Mouse (Mus musculus) leukemia stem cell, adult 10-12 weeks (primary cell): Measurements from ENCODE around the gene Rasal2. TPM values are rescaled to one million over a fixed set of nuclear protein-coding genes. Genes with fewer than 3 reads are reported as not detected.

ENCODE experiments used
- polyA plus RNA-seq: library from polyadenylated mRNA; stranded (reverse); fragments of >175 nt; gene quantifications from 2 replicates; pipeline ENCODE4 v1.2.3, GENCODE M21; 2012; ENCODE audit warnings: low replicate concordance

Gene Rasal2
- 0.48 and 0.63 TPM in 2 replicates for polyA plus RNA-seq

DNA sequence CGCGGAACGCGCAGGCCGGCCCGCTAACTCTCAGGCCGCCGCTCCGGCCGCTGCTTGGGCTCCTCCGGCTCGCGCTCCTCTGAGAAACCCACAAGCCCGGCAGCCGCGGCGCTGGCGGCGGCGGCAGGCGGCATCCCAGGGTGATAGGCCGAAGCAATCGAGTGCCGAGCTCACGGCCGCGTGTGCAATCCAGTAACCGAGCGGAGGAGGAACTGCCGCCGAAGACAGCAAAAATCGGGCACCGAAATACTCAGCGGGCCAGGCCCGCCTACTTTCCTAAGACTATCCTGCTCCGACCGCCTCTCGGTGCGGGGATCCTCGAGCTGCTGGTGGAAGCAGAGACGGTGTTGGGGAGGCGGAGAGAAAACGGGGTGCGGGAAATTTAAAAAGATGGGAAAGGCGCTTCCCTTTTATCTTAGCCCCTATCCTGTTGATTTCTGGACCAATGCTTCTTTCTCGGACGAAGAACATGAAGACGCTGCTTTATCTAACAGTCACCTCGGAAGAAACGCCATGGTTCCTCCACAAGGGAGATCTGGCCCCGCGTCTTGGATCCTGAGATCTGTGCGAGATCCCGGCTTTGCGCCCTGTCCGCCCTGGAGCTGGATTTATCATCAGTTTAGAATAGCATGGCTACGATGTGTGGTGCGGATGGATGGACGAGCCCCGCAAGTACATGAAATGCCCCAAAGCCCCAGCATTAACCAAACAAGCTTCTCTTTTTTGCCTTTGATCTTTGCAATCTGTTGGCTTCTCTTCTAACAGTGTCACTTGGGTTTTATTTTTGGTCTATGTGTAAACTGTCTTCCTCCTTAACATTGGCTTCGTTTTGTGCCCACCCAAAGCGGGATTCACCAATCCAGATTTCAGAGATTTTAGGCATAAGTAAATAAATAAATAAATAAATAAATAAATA lies at the start of gene Rasal2:
Gene Rasal2, minus strand, starts transcription at position 142 of the 916 bp plus-strand sequence.

DNA sequence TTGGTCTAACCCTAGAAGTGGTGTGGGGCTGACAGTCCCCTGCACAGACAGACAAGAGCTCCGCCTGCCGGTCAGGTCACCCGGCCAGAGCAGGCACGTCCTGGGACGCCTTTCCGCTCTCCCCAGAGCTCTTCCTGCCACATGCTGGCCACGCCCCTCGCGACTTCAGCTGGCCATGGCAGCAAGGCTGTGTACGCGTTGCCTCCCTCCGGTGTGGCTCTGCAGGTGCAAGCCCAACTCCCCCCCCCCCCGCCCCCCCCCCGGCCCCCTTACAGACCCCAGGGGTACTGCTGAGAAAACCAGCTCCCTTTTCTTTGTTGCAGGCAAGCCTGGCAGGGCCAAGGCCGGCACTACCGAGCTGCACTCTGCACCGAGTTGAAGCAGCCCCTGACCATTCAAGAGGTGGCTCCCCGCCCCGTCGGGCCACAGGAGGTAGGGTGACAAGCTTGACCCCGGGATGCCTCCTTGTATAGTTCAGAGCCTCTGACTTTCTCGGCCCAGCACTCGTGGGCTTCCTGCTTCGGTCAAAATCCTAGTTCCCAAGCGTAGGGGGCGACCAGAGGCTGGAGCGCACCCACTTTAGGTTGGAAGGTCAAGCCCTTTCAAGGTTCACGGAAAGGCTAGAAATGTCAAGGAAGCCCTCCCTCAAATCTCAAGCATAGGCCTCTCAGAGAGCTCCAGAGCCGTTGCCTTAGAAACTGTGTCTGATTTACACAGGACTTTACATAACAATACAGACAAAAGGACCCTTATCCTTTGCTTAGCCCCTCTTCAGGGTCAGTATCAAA lies 46.2 kb upstream of the Rasal2 start, which contains the start of gene Cryzl2:
Gene Cryzl2, plus strand, starts transcription at position 157 of the 788 bp plus-strand sequence.

DNA sequence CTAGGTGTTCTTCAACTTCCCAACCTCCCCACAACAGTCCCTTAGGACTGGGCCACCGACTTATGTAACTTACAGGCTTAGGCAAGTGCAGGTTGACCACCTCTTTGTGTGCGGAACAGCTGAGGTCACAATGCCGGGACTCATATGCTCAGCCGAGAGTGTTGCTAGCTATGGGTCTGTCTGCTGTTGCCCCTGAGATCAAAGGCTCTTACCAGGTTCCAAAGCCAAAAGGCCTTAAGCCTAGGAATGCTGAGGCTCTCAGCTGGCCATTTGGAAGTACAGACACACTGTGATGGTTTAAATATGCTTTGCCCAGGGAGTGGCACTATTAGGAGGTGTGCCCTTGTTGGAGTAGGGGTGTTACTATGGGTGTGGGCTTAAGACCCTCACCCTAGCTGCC lies 303.8 kb downstream of the Rasal2 start, which contains the start of gene Tex35:
Gene Tex35, minus strand, starts transcription at position 101 of the 400 bp plus-strand sequence.

Other genes with a start within 250 kb of the Rasal2 start
- 2.3 and 2.6 TPM in 2 replicates for gene Cryzl2, start 46.0 kb upstream of the Rasal2 start, polyA plus RNA-seq
- gene Sec16b, start 94.1 kb upstream of the Rasal2 start, polyA plus RNA-seq, result not detected in 2 replicates